Mouse (Mus musculus) right cerebral cortex, postnatal 14 days (tissue): ENCODE results near the gene Hbq1b.
A peak's percentile ranks its signal among the peaks of the same experiment; 100 is the strongest.

Source experiments
- DNase-seq: peaks from one replicate; pipeline ENCODE4 v3.0.0; 2022

Hbq1b gene

DNA sequence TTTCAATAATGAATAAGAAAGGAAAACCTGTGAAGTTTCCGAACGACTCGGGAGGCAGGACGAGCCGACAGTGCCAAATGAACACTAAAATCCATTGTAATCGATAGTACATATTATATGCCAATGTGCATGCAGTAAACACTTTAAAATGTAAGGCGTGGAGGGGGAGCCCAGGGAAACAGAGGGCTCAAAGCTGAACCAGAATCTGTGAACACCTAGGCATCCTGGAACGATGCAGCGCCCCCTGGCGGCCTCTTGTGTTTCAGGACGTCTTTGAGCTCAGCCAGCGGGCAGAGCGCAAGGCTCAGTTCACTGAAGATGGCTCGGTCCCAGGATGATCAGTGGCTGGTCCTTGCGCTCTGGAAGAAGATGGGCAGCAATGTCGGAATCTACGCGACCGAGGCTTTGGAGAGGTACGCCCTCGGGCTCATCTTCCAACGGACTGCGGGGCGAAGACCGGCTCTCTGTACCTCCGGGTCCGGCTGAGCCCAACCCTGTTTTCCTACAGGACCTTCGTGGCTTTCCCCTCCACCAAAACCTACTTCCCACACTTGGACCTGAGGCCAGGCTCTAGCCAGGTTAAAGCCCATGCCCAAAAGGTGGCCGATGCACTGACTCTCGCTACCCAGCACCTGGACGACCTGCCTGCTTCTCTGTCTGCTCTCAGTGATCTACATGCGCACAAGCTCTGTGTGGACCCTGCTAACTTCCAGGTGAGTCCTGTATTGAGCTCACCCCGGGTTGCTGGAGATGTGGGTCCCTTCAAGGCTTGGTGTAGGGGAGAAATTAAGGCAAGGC lies at the start of gene Hbq1b:
Hbq1b (plus strand) TSS at position 271 of the 798 bp plus-strand sequence.
- peak; percentile 81 for DNase-seq

- DNase-seq, result no peak
Measured at GRCm38 (mm10) chr11:32237411-32237795, 49.4 kb upstream of the Hbq1b start.

- peak; percentile 52 for DNase-seq
Measured at GRCm38 (mm10) chr11:32238093-32238860, 48.5 kb upstream of the Hbq1b start.

GRCm38 (mm10) chr11:32241391-32241790 lies 45.4 kb upstream of the Hbq1b start:
- DNase-seq, result no peak

DNA sequence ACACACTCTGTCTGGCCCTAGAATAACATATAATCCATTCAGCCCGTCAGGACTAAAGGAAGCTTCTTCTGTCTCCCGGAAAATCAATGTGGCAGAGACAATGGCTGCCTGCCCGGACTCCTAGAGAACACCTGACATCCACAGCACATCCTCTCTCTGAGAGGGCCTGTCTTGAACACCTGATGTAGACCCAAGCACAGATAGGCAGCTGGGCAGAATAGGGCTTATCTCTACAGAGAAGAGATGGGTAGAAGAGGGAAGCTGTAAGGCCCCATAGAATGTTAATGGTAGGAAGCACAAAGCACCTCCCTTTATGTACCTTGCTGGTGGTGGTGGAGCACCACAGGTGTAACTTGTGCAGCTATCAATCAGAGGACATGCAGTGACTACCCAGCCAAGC lies 44.6 kb upstream of the Hbq1b start:
- DNase-seq, result no peak

- no peak for DNase-seq
Measured at GRCm38 (mm10) chr11:32243205-32243955, 43.4 kb upstream of the Hbq1b start.

- no peak for DNase-seq
Measured at GRCm38 (mm10) chr11:32244064-32244463, 42.7 kb upstream of the Hbq1b start.

GRCm38 (mm10) chr11:32244617-32245016 lies 42.1 kb upstream of the Hbq1b start:
- DNase-seq, result no peak

DNA sequence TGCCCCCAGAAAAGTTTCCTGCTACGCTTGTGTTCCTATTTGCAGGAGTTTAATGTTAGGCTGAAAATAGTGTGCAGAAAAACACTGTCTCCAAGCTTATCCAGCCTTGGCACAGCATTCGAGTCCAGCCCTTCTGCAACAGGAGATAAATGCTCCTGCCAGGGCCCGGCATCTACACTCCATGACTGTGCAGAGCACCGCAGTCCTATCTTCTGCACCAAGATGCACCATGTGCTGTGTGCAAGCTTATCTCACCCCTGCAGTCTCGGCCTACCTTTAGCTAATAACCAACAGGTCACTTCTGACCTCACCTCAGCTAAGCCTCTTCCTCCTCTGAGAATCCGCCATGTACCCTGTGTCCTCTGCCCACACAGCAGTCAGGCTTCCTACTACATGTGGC lies 41.2 kb upstream of the Hbq1b start:
- DNase-seq, result no peak

- DNase-seq, result no peak
Measured at GRCm38 (mm10) chr11:32247068-32247467, 39.7 kb upstream of the Hbq1b start.

GRCm38 (mm10) chr11:32248350-32248749 lies 38.4 kb upstream of the Hbq1b start:
- no peak for DNase-seq

GRCm38 (mm10) chr11:32250880-32251763 lies 35.6 kb upstream of the Hbq1b start:
- DNase-seq, result no peak

GRCm38 (mm10) chr11:32253121-32253520 lies 33.6 kb upstream of the Hbq1b start:
- no peak for DNase-seq

DNA sequence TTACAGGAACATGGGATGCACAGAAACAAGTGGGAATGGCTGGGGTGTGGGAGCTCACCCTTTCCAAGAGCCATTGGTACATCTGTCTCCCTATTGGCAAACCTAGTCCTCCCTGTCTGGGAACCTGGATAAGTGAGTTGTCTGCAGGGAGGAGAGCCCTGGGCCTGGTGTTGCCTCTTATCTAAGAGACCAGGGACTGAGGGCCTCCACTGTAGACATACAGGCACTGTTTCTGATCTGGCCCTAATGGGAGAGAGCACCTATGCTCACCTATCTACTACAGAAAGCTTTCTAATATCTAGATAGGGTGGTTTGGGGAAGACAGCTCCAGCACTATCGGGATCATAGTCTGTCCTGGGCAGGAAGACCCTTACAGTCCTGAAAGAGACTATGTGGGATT lies 30.6 kb upstream of the Hbq1b start:
- DNase-seq, result no peak

- no peak for DNase-seq
Measured at GRCm38 (mm10) chr11:32256566-32256965, 30.2 kb upstream of the Hbq1b start.

DNA sequence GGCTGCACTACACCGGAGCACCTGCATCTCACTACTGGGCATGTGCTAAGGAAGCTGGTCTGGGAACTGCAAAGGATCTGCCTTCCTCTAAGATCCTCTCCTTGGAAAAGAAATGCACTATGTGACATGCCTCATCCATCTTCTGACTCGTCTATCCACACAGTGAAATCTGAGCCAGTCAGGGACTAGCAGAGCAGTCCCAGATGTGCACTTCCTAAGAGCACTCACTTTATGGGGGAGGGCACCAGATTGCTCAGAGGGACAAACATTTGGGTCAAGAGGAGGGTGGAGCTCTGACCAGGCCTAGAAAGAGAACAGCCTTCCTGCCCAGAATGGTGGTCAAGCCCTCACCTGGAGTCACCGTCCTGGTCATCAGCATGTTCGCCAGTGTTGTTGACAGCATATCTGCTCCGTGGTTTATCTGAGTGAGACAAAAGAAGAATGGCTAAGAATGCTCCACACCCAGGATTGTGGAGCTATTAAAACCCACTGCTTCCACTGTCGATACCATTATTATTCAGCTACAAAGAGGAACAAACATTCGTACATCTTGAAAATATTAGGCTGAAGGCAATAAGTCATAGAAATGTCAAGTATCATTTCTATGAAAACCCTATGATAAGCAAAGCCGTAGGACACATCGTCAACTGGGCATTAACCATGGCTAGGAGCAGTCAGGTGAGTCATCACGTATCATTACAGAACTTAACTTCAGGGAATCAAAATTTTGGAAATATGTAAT lies 23.9 kb upstream of the Hbq1b start:
- DNase-seq, result no peak

GRCm38 (mm10) chr11:32265117-32265738 lies 21.5 kb upstream of the Hbq1b start:
- DNase-seq, result no peak

- DNase-seq, result no peak
Measured at GRCm38 (mm10) chr11:32266194-32266593, 20.6 kb upstream of the Hbq1b start.

GRCm38 (mm10) chr11:32266776-32267175 lies 20.0 kb upstream of the Hbq1b start:
- DNase-seq, result no peak

GRCm38 (mm10) chr11:32267188-32267884 lies 19.4 kb upstream of the Hbq1b start, which contains the start of gene Nprl3:
Nprl3 (minus strand) TSS chr11:32267707.
- peak; percentile 97 for DNase-seq
